Mouse (Mus musculus) G1E (cell line): ENCODE data around the gene Fign.

Source experiments
- CTCF ChIP-seq: IDR thresholded peaks from 2 replicates; pipeline ENCODE4 v1.5.1; 2012; ENCODE audit warnings: low read depth, low read length, inconsistent platforms, mixed read lengths
- GATA1 ChIP-seq: IDR thresholded peaks from 2 replicates; pipeline ENCODE4 v1.6.1; 2012; ENCODE audit warnings: borderline replicate concordance, low read length, inconsistent platforms, mixed read lengths
- TAL1 ChIP-seq: conservative IDR thresholded peaks from 2 replicates; pipeline ENCODE4 v1.6.1; 2012; ENCODE audit warnings: low read depth, low read length, inconsistent platforms, mixed read lengths

GRCm38 (mm10) chr2:64033871-64034270 lies 64.0 kb downstream of the Fign start:
- no peak for TF ChIP-seq CTCF
- TF ChIP-seq GATA1: no peak
- TF ChIP-seq TAL1: no peak
